ENCODE assay signal across 8 mouse cellular contexts in genomic region chr15:101053832-101054459, GRCm38 (mm10). TPM values are rescaled to one million over a fixed set of nuclear protein-coding genes. Genes with fewer than 3 reads are reported as not detected.
DNase-seq lines count a peak whose midpoint lies in the region; ATAC-seq lines count a peak whose summit lies in the region.

No protein-coding gene starts in this region.

- no peak for DNase-seq in kidney, adult 11 months
- no peak for DNase-seq in embryonic facial prominence, embryonic 14.5 days (ENCODE audit: low spot score)
- peak; percentile 33 for DNase-seq in neural tube, embryonic 11.5 days (ENCODE audit: low spot score)
- DNase-seq in T-cell, adult 2 months (ENCODE audit: low spot score) = no peak
- DNase-seq in thymus, postnatal 0 days (ENCODE audit: low spot score) = no peak
- no peak for DNase-seq in right cerebral cortex, postnatal 10 days (ENCODE audit: low spot score in 2 of 2)

- no peak overlapping the region for H3K27ac ChIP-seq in kidney, embryonic 15.5 days
- no peak overlapping the region for H3K27ac ChIP-seq in embryonic facial prominence, embryonic 14.5 days (replicated peaks; ENCODE audit: low read depth, low read length)
- no peak overlapping the region for H3K27ac ChIP-seq in intestine, embryonic 16.5 days (ENCODE audit: low read length)
- H3K27ac ChIP-seq in neural tube, embryonic 11.5 days (ENCODE audit: low read depth, low read length) = no peak overlapping the region; the same call in 1 of the 2 replicates

- peaks cover 24% of the 10 kb centered on the region for H3K36me3 ChIP-seq in kidney, embryonic 15.5 days
- H3K36me3 ChIP-seq in embryonic facial prominence, embryonic 14.5 days (ENCODE audit: control insufficient read depth, insufficient read depth, low read length) = no peaks in the 10 kb centered on the region
- no peaks in the 10 kb centered on the region for H3K36me3 ChIP-seq in intestine, embryonic 16.5 days (ENCODE audit: control insufficient read depth, insufficient read depth, low read length)
- H3K36me3 ChIP-seq in neural tube, embryonic 11.5 days (ENCODE audit: control insufficient read depth, insufficient read depth, low read length) = no peaks in the 10 kb centered on the region

- peaks cover 60% of the 10 kb centered on the region for H3K27me3 ChIP-seq in kidney, embryonic 15.5 days
- H3K27me3 ChIP-seq in embryonic facial prominence, embryonic 14.5 days (replicated peaks; ENCODE audit: control insufficient read depth, insufficient read depth, low read length) = peaks cover 38% of the 10 kb centered on the region
- peaks cover 34% of the 10 kb centered on the region for H3K27me3 ChIP-seq in intestine, embryonic 16.5 days (replicated peaks; ENCODE audit: control insufficient read depth, insufficient read depth, low read length)
- peaks cover 14% of the 10 kb centered on the region for H3K27me3 ChIP-seq in neural tube, embryonic 11.5 days (ENCODE audit: control insufficient read depth, insufficient read depth, low read length)

- peak overlapping the region; percentile 40 for H3K4me3 ChIP-seq in kidney, embryonic 15.5 days (replicated peaks)
- peak overlapping the region; percentile 41 for H3K4me3 ChIP-seq in embryonic facial prominence, embryonic 14.5 days (ENCODE audit: low read depth, low read length)
- peak overlapping the region; percentile 46 for H3K4me3 ChIP-seq in intestine, embryonic 16.5 days (ENCODE audit: low read length)
- H3K4me3 ChIP-seq in neural tube, embryonic 11.5 days (ENCODE audit: low read depth, low read length) = peak overlapping the region; percentile 27

- 19% methylated on average over 56 of the region's 65 CpGs for WGBS in kidney, embryonic 15.5 days
- WGBS in embryonic facial prominence, embryonic 14.5 days = 27% methylated on average over 24 of the region's 65 CpGs
- WGBS in intestine, embryonic 16.5 days = 33% methylated on average over 59 of the region's 65 CpGs
- WGBS in neural tube, embryonic 11.5 days = 8% methylated on average over 61 of the region's 65 CpGs

- H3K4me1 ChIP-seq in kidney, embryonic 15.5 days = peaks cover 31% of the 10 kb centered on the region
- H3K4me1 ChIP-seq in embryonic facial prominence, embryonic 14.5 days (ENCODE audit: control insufficient read depth, insufficient read depth, low read length) = peaks cover 5% of the 10 kb centered on the region; the same call in 1 of the 2 replicates
- peaks cover 12% of the 10 kb centered on the region for H3K4me1 ChIP-seq in intestine, embryonic 16.5 days (ENCODE audit: control insufficient read depth, insufficient read depth, low read length)
- peaks cover 16% of the 10 kb centered on the region for H3K4me1 ChIP-seq in neural tube, embryonic 11.5 days (ENCODE audit: control insufficient read depth, insufficient read depth, low read length)

- H3K4me2 ChIP-seq in kidney, embryonic 15.5 days = peak overlapping the region; percentile 69
- peak overlapping the region; percentile 70 for H3K4me2 ChIP-seq in embryonic facial prominence, embryonic 14.5 days (ENCODE audit: low read depth, low read length)
- peak overlapping the region; percentile 69 for H3K4me2 ChIP-seq in intestine, embryonic 16.5 days (ENCODE audit: low read depth, low read length)
- peak overlapping the region; percentile 50 for H3K4me2 ChIP-seq in neural tube, embryonic 11.5 days (ENCODE audit: low read depth)

- no peaks in the 10 kb centered on the region for H3K9me3 ChIP-seq in kidney, embryonic 15.5 days (replicated peaks)
- no peaks in the 10 kb centered on the region for H3K9me3 ChIP-seq in embryonic facial prominence, embryonic 14.5 days (ENCODE audit: control insufficient read depth, low read length)
- H3K9me3 ChIP-seq in intestine, embryonic 16.5 days (ENCODE audit: control insufficient read depth, low read length) = no peaks in the 10 kb centered on the region
- H3K9me3 ChIP-seq in neural tube, embryonic 11.5 days (ENCODE audit: control insufficient read depth, low read length) = no peaks in the 10 kb centered on the region

- H3K9ac ChIP-seq in kidney, embryonic 15.5 days = no peak overlapping the region
- peak overlapping the region; percentile 57 for H3K9ac ChIP-seq in embryonic facial prominence, embryonic 14.5 days (ENCODE audit: low read depth, low read length)
- H3K9ac ChIP-seq in intestine, embryonic 16.5 days (ENCODE audit: low read depth, low read length) = peak overlapping the region; percentile 58
- peak overlapping the region; percentile 41 for H3K9ac ChIP-seq in neural tube, embryonic 11.5 days (ENCODE audit: low read length)

- no peak for ATAC-seq in kidney, embryonic 15.5 days (replicated peaks; ENCODE audit: low FRiP score)
- no peak for ATAC-seq in embryonic facial prominence, embryonic 14.5 days (ENCODE audit: low read depth)
- no peak for ATAC-seq in intestine, embryonic 16.5 days
- ATAC-seq in neural tube, embryonic 11.5 days (ENCODE audit: insufficient read depth, low FRiP score, low TSS enrichment) = no peak

RNA-seq across cellular contexts. Expression of gene Gm47841, which starts 6.7 kb away (rescaled TPM):
- polyA plus RNA-seq in kidney, embryonic 15.5 days (2015; fragmentation: Nextera tagmentation; extraction: Ambion mirVana) = not detected in 2 replicates
- not detected in 2 replicates for polyA plus RNA-seq in embryonic facial prominence, embryonic 14.5 days (2014; fragmentation: Nextera tagmentation; extraction: Ambion mirVana)
- not detected in 2 replicates for polyA plus RNA-seq in intestine, embryonic 16.5 days (2015; fragmentation: Nextera tagmentation; extraction: Ambion mirVana)
- not detected in 2 replicates for polyA plus RNA-seq in neural tube, embryonic 11.5 days (2014; fragmentation: Nextera tagmentation; extraction: Ambion mirVana)
- not detected in 2 replicates for polyA plus RNA-seq in thymus, postnatal 0 days (2015; fragmentation: Nextera tagmentation; extraction: Ambion mirVana)

RNA-seq across cellular contexts. Expression of gene Fignl2, which starts 24.4 kb away (rescaled TPM):
- 0.22 and 0.44 TPM in 2 replicates for polyA plus RNA-seq in kidney, embryonic 15.5 days (2015; fragmentation: Nextera tagmentation; extraction: Ambion mirVana)
- 0.26 and 0.30 TPM in 2 replicates for polyA plus RNA-seq in embryonic facial prominence, embryonic 14.5 days (2014; fragmentation: Nextera tagmentation; extraction: Ambion mirVana)
- polyA plus RNA-seq in intestine, embryonic 16.5 days (2015; fragmentation: Nextera tagmentation; extraction: Ambion mirVana) = 0.12 TPM in 2 replicates
- 1.6 and 1.7 TPM in 2 replicates for polyA plus RNA-seq in neural tube, embryonic 11.5 days (2014; fragmentation: Nextera tagmentation; extraction: Ambion mirVana)
- polyA plus RNA-seq in thymus, postnatal 0 days (2015; fragmentation: Nextera tagmentation; extraction: Ambion mirVana) = 0.04 TPM in 2 replicates
